Mouse (Mus musculus) spleen, postnatal 14 days (tissue): ENCODE data around the gene Ms4a15.

ENCODE experiments used
- DNase-seq, 2 experiments: peaks; one replicate each; pipeline ENCODE4 v3.0.0; 2021 to 2022; ENCODE audit warnings: low spot score in 2 of 2

Ms4a15 gene

GRCm38 (mm10) chr19:10959978-10960346, 33.1 kb downstream of the Ms4a15 start:
- DNase-seq = no peak

GRCm38 (mm10) chr19:10959085-10959977, 33.7 kb downstream of the Ms4a15 start:
- peak in 1 of 2 experiments; percentile 29 for DNase-seq

GRCm38 (mm10) chr19:10952021-10952939, 40.8 kb downstream of the Ms4a15 start:
- no peak for DNase-seq

GRCm38 (mm10) chr19:10949558-10949957, 43.5 kb downstream of the Ms4a15 start:
- no peak for DNase-seq

- peak; percentile 81 to 93 for DNase-seq
Measured at GRCm38 (mm10) chr19:10949112-10949511, 43.9 kb downstream of the Ms4a15 start, which contains the start of gene Ccdc86. Gene Ccdc86, minus strand, starts transcription at chr19:10949266.

- no peak for DNase-seq
Measured at GRCm38 (mm10) chr19:10948416-10948815, 44.6 kb downstream of the Ms4a15 start.

- DNase-seq = no peak
Measured at GRCm38 (mm10) chr19:10947219-10947618, 45.8 kb downstream of the Ms4a15 start.

GRCm38 (mm10) chr19:10946506-10946905, 46.5 kb downstream of the Ms4a15 start:
- DNase-seq = no peak

GRCm38 (mm10) chr19:10943955-10944354, 49.1 kb downstream of the Ms4a15 start:
- no peak for DNase-seq

- no peak for DNase-seq
Measured at GRCm38 (mm10) chr19:10940801-10941457, 52.1 kb downstream of the Ms4a15 start.

- peak; percentile 21 to 50 for DNase-seq
Measured at GRCm38 (mm10) chr19:10940097-10940800, 52.8 kb downstream of the Ms4a15 start.

GRCm38 (mm10) chr19:10938771-10939170, 54.3 kb downstream of the Ms4a15 start:
- no peak for DNase-seq

GRCm38 (mm10) chr19:10937110-10937563, 55.9 kb downstream of the Ms4a15 start, which contains the start of gene Ptgdr2:
Gene Ptgdr2, plus strand, starts transcription at chr19:10937160.
- DNase-seq = no peak

- DNase-seq = no peak
Measured at GRCm38 (mm10) chr19:10936077-10936476, 57.0 kb downstream of the Ms4a15 start.

- no peak for DNase-seq
Measured at GRCm38 (mm10) chr19:10935029-10935428, 58.0 kb downstream of the Ms4a15 start.

GRCm38 (mm10) chr19:10930641-10931040, 62.4 kb downstream of the Ms4a15 start:
- DNase-seq = no peak
